Mouse (Mus musculus): Measurements from ENCODE around the gene Fam71e1.
A peak's percentile ranks its signal among the peaks of the same experiment; 100 is the strongest.

Gene Fam71e1

GRCm38 (mm10) chr7:44495992-44496770, at the start of gene Fam71e1, which contains the start of gene Emc10:
TSS of gene Fam71e1 (plus strand) at chr7:44496581.
TSS of gene Emc10 (minus strand) at chr7:44496529.
- DNase-seq (ENCODE audit: low read depth in 1 of 2, low spot score in 2 of 2), result peak; percentile 90 to 95

GRCm38 (mm10) chr7:44453256-44453655, 43.1 kb upstream of the Fam71e1 start:
- DNase-seq (ENCODE audit: low read depth in 1 of 2, low spot score in 2 of 2), result no peak

DNA sequence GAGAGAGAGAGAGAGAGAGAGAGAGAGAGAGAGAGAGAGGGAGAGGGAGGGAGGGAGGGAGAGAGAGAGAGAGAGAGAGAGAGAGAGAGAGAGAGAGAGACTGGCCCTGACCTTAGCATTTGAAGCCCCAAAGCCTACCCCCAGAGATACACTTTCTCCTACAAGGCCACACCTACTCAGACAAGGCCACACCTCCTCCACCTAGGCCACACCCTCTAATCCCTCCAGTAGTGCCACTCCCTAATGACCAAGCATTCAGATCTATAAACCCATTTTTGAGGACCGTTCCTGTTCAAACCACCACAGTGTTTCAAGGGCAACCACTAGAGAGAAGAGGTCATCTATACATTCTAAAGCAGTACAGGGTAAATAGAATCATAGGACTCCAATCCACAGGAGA, 40.1 kb upstream of the Fam71e1 start:
- DNase-seq (ENCODE audit: low read depth in 1 of 2, low spot score in 2 of 2), result no peak

DNA sequence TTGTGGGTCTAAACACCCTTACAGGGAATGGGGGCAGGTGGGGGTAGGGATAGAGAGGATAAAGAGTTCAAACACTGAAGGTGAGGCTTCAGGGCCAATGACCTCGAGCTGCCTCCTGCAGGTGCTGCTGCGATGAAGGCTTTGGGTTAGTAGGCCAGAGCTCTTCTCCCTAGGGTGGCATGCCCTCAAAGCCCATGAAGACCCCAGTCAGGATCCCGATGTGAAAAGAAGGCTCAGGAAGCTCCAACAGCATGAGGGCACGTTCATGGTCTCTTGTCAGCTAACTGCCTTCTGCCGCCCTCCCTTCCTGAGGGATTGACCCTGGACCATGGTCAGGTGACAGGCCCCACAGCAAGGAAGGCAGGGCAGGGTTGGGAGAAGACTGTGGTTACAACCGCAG, 36.3 kb upstream of the Fam71e1 start:
- DNase-seq (ENCODE audit: low read depth in 1 of 2, low spot score in 2 of 2), result no peak

DNA sequence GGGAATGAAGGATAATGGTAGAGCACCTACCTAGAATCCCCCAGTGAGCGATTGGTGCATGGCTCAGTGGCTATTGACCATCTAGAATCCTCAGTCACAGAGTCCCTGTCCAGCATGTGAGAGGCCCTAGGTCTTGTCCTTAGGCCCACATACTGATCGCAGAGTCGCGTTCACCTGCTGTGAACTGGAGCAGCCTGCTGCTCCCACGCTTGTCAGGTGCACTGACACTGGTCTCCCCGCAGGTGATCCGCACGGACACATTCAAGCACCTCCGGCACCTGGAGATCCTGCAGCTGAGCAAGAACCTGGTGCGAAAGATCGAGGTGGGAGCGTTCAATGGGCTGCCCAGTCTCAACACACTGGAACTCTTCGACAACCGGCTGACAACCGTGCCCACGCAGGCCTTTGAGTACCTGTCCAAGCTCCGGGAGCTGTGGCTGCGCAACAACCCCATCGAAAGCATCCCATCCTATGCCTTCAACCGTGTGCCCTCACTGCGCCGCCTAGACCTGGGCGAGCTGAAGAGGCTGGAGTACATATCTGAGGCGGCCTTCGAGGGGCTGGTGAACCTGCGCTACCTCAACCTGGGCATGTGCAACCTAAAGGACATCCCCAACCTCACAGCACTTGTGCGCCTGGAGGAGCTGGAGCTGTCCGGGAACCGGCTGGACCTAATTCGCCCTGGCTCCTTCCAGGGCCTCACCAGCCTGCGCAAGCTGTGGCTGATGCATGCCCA, 35.4 kb upstream of the Fam71e1 start:
- no peak for DNase-seq (ENCODE audit: low read depth in 1 of 2, low spot score in 2 of 2)

GRCm38 (mm10) chr7:44461503-44462217, 34.7 kb upstream of the Fam71e1 start:
- DNase-seq (ENCODE audit: low read depth in 1 of 2, low spot score in 2 of 2), result no peak

GRCm38 (mm10) chr7:44462218-44463055, 33.9 kb upstream of the Fam71e1 start:
- no peak for DNase-seq (ENCODE audit: low read depth in 1 of 2, low spot score in 2 of 2)

DNA sequence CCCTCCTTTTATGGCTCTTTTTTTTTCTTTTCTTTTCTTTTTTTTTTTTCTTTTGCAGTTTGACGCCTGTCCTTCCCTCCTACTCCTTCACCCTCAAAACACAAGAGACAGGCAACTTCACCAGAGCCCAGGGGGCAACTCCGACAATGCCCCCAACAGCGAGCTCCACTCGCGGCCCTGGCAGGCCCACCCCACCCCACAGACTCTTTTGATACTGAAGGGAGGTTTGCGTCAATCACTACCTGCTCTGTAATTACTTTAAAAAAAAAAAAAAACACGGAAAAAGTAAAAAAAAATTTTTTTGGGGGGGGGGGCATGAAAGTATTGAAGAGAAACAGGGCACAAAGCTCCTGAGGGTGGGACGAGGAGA, 33.3 kb upstream of the Fam71e1 start:
- DNase-seq (ENCODE audit: low read depth in 1 of 2, low spot score in 2 of 2), result no peak

DNA sequence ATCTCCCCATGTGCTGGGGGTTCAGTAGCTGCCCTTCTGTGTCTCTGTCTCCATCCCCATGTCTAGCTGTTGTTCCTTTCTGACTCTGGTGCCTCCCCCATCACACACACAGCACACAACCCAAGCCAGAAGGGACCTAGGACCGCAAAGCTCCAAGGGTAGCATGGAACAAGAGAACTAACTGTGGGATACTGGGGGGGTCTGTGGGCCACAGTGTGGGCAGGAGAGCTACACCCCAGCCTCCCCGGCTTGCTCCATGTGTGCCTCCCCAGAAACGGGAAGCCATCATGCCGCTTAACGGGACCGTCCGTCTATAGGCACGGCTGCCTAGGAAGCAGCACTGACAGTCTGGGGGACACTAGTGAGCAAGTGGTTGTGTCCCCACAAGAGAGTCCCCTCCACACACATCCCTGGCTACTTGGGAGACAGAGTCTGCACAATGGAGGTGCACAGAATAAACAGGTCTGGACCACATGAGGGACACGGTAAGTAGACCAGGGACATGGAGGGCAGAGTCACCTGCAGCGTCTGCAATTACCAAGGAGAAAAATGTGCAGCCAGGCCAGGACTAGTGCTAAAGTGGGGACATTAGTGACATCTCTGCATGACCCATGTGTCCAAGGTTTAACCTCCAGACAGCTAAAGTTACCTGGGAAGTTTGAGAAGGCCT, 32.7 kb upstream of the Fam71e1 start:
- DNase-seq (ENCODE audit: low read depth in 1 of 2, low spot score in 2 of 2), result no peak

DNA sequence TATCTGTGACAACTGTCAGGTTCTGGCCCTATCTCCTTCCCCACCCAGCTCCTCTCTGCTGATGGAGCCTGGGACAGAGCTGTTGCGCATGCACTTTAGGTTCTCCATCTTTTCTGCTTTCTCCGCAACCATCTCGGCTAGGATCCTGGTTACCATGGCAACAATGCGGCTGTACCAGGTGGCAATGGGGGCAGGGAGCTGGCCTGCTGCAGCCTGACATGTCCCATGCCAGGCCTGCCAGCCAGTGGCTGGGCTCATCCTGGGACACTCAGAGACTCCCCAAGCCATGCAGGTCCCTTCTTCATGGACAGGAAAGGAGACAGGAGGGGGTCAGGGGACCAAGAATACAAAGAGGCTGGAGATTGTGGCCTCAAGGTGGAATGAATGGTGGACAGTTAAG, 31.9 kb upstream of the Fam71e1 start:
- DNase-seq (ENCODE audit: low read depth in 1 of 2, low spot score in 2 of 2), result no peak

DNA sequence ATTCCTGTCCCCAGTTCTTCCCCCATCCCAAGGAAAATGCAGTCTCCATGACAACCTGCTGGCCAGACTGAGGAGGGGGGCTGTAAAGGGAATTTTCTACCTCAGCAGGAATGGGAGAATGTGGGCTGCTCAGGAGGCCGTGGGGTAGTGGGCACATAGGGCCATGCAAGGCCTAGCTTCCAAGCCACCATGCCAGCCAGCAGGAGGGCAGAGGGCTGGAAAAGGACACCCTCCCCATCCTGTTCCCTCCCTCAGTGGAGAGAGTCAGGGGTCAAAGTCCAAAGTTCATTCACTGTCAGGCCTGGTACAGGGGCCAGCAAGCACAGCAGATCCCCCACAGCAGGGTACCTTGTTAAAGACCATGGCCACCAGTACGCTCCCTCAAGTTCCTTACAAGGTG, 31.3 kb upstream of the Fam71e1 start, which contains the start of gene Aspdh:
Aspdh (plus strand) TSS at position 281 of the 400 bp plus-strand sequence.
- DNase-seq (ENCODE audit: low read depth in 1 of 2, low spot score in 2 of 2), result no peak

GRCm38 (mm10) chr7:44466006-44466887, 30.1 kb upstream of the Fam71e1 start:
- no peak for DNase-seq (ENCODE audit: low read depth in 1 of 2, low spot score in 2 of 2)

DNA sequence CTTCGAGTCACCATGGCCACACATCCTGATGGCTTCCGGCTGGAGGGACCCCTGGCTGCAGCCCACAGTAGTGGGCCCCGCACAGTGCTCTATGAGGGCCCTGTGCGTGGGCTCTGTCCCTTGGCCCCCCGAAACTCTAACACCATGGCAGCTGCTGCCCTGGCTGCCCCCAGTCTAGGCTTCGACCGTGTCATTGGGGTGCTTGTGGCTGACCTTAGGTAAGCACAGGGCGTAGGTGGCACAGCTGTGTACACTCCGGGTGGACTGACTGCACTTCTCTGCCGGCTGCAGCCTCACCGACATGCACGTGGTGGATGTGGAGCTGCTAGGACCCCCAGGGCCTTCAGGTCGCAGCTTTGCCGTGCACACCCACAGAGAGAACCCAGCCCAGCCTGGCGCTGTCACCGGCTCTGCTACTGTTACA, 29.5 kb upstream of the Fam71e1 start:
- no peak for DNase-seq (ENCODE audit: low read depth in 1 of 2, low spot score in 2 of 2)

GRCm38 (mm10) chr7:44467811-44468411, 28.5 kb upstream of the Fam71e1 start, which contains the start of gene Josd2:
TSS of gene Josd2 (plus strand) at chr7:44467980.
- peak; percentile 85 to 94 for DNase-seq (ENCODE audit: low read depth in 1 of 2, low spot score in 2 of 2)

DNA sequence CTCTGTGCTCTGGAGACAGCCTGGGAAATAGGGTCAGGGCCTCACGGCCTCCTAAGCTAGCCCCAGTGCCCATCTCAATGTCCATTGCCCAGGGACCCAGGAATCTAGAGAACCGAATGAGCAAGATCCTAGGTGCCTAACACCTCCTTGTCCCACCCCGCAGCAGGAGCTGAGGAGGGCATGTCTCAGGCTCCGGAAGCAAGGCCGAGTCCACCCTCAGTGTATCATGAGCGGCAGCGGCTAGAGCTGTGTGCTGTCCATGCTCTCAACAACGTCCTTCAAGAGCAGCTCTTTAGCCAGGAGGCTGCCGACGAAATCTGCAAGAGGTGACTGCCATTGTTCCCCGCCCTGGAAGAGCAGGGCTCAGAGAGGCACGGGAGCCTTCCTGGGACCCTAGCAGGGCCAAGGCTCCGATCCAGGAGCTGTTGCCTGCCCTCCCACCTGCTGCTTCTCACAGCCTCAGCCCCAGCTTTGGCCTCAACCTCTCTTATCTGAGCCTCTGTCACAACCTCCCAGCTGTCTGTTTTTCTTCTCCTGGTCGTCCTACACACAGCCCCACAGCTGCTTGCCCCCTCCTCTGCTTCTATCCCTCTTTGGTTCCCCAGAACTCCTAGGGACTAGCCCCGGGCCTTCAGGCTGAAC, 27.6 kb upstream of the Fam71e1 start:
- no peak for DNase-seq (ENCODE audit: low read depth in 1 of 2, low spot score in 2 of 2)

DNA sequence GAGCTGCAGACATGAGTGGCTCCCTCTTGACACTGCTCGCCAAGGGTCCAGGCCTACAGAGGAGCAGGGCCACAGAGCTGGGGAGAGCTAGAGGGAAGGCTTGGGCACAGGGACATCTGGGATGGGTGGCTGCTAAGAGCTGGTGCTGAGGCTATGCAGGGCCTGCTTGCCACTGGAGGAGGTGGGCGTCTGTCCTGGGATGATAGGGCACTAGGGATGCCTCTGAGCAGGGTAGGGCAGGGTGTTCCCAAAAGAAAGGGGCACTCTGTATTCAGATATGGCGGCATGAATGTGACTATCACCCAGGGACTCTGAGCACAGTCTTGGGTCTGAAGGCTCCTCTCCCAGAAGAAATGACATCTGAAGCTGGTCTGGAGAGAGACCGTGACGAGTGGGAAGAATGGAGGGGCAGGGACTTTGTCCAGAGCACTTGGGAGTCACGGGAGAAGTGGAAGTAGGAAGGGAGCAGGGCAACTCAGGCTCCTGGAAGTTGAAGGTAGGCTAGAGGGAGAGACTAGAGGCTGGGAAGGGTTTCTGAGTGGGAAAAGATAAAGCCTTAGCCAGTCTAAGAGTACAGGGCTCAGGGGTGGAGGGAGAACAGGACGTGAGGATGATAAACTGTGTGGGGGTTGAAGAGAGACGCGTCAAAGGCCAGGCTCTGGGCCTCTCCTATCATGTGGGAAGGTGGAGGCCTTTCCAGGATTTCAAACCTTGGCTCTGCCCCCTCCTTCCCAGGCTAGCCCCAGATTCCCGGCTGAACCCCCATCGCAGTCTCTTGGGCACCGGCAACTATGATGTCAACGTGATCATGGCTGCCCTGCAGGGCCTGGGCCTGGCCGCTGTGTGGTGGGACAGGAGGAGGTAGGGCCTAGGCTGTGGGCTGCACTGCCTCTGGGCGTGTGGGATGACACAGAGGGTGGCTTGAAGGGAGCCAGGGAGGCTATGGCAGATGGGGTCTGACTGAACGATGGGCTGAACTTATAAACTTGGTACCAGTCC, 26.4 kb upstream of the Fam71e1 start:
- DNase-seq (ENCODE audit: low read depth in 1 of 2, low spot score in 2 of 2), result no peak

Data from monocyte, adult 2 months (primary cell).